Mouse (Mus musculus) mature B cell (primary cell): ENCODE results near the gene Klhl20.
"Not testable (repeated sequence)": the region's sequence is repeated elsewhere in the genome, so short reads cannot be mapped to it uniquely, and the experiment has no call there.

ENCODE experiments used
- in situ Hi-C: fragments of 300-500 bp; cut with MboI; formaldehyde crosslinking; loops from 2 replicates; pipeline ENCODE4 v1.14.3; 2019

Gene Klhl20

DNA sequence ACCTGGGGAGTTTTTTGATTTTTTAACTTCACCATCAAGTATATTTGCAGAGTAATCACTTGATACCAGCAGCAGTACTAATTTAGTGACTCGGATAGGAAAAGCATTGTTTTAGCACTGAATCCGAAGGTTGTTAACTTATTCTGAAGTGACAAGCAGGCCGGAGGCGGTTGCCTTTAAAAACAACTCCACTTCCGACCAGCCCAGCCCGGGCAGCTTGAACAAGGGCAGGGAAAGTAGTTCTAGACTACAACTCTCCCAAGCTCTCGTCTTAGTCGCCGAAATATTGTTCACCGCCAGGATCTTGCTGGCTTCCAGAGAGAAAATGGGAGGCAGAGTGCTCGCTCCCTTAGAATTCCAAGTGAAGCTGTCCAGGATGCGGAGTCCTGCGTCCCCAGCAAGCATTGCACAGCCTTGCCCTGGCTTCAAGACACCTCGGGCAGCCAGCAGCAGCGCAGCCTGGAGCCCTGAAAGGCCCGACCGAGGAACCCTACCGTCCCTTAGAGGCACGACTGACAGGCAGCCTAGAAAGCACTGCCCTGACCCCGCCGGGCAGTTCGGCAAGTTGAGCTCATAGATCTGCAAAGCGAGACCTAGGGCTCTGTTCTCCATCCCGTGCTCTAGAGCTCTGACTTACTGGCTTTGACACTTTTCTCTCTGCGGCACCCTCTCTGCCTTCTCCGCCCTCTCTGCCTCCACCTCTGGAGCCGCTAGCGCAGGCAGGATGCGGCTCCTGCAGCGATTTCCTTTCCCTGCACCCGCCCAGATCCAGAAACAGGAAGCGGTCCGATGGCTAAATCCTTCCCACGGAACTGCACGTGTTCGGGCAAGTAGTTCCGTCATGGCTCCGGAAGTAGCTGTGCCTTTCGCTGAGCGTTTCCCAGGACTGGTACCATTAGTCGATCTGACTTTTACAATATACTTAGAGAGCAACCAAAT lies at the start of gene Klhl20:
Gene Klhl20 (minus strand): TSS at position 786 of the 939 bp plus-strand sequence.
- in situ Hi-C loops: no loop called here

DNA sequence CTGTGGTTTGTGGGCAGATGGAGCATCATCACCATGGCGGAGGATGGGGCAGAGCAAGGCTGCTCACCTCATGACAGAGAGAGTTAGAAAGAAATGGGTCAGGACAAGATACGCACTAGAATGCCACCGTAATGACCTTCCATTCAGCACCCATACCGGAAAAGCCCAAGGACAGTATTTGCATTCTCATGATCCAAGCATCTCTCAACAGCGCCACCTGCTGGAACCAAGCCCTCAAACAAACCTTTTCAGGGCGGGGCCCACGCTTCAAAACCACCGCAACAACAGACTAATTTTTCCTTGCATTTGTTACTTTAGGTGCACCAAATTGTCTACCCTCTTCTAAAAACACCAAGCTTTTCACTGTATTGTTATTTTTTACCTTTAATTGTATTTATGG lies 49.4 kb upstream of the Klhl20 start:
- in situ Hi-C loops: no loop called here

DNA sequence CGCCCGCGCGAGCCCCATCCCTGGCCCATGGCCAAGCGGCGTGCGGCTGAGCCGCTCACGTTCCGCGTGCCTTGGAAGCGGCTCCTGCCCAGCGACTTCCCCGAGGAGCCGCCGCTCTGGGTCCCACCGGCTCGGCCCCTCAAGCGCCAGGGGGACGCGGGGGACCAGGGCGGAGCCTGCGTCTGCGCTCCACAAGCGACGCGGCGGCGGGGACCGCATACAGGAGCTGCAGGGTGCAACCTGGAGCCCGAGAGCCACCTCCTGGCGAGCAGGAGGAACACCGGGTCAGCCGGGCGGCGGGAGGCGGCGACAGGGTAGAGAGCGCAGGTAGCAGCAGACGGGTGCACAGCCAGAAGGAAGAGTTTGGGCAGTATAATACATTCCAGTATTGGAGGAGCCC lies 39.3 kb upstream of the Klhl20 start:
- in situ Hi-C loops: no loop called here

DNA sequence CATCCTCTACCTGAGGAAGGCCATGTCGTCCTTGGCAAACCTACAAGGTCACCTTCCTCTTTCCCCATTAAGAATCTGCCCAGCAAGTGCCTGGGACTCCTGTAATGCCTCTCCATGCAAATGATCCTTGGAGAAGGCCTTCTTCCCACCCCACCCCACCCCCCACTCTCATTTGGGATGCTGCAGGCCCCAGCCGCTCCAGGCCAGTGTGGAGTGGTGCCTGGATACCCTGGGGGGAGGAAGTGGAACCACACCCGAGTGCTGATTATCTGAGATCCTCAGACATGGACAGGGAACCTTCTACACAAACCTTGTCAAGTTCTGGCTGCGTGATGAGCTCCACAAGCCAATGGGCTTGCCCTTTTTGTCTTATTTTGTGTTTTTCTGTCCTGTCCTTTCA lies 29.0 kb upstream of the Klhl20 start:
- in situ Hi-C loops: no loop called here

DNA sequence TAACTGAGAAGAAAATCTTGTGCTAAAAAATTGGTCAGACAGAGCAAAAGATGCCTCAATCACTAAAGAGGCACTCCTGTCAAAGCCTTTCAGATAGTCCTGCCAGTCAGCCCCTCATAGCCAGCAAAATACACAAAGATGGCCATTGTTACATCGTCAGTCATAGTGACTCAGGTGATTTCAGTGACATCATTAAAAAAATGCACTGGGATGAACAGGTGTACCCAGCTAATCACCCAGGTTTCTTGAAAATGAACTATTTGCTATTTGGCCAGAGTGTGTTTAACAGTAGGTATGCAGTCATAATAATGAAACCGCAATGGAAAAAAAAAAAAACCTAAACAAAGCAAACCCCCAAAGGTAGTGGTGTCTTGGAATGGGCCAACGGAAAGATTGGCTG lies 27.9 kb upstream of the Klhl20 start, which contains the start of gene Tex50:
Gene Tex50 (minus strand): TSS at position 101 of the 400 bp plus-strand sequence.
- in situ Hi-C loops: no loop called here

DNA sequence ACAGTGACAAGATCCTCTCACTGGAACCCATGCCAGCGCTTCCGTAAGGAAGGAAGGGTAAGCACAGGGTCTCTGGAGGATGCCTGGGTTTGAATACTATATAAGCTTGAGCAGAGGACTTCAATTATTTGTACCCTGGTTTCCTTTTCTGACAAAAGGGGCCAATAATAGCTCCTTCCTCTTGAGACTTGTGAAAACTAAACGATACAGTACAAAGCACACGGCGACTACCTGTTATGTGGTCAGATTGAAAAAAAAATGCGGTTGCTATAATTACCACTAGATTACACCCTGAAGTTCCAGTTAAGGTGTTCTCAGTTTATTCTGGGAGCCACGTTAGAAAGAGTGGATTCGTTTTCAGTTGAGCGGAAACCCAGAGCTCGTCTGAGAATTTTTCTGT lies 25.2 kb upstream of the Klhl20 start:
- in situ Hi-C loops: no loop called here

DNA sequence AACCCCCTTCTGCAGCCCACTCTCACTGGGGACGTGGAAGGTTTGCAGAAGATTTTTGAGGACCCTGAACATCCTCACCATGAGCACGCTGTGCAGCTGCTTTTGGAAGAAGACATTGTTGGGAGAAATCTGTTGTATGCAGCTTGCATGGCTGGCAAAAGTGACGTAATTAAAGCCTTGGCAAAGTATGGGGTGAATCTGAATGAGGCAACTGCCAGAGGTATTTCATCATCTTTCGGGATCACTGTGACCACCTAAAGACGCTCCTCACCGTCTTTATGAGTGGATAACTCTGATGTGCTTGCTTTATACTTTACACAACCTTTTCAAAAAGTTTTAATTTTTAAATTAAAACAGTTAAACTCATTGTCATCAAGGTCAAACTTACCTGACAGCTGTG lies 19.8 kb upstream of the Klhl20 start:
- in situ Hi-C loops: no loop called here

DNA sequence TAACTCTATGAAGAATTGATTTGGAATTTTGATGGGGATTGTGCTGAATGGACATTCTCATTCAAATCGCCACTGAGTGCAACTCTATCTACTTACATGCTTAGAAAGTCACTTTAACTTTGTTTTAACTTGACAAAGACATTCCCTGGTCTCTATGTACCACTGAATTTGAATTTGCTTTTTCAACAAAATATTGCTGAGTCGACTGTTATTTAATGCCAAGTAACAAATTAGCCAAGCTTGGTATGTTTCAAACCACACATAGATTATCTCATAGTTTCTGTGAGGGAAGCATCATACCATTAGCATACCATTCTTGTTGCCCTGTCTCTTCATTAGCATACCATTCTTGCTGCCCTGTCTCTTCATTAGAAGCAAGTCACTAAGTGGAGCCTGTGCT lies 16.6 kb upstream of the Klhl20 start:
- in situ Hi-C loops: no loop called here

DNA sequence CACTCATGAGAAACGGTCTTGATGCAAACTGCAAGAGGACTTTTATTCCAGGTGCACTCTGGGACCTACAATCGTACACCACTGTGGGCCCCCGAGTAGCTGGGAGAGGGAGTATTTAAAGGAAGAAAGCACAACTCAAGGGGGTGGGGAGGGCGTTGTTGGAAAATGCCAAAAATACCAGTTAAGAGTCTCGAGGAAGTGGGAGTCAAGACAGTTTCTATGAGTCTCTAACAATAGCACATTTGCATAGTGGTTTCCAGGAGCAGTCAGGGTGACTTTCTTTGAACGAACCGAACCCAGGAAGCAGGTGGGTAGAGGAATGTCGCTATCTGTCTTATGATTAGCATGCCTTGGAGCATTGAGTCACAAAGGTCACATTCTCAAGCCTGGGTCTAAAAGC lies 14.3 kb upstream of the Klhl20 start:
- in situ Hi-C loops: not testable (repeated sequence)

DNA sequence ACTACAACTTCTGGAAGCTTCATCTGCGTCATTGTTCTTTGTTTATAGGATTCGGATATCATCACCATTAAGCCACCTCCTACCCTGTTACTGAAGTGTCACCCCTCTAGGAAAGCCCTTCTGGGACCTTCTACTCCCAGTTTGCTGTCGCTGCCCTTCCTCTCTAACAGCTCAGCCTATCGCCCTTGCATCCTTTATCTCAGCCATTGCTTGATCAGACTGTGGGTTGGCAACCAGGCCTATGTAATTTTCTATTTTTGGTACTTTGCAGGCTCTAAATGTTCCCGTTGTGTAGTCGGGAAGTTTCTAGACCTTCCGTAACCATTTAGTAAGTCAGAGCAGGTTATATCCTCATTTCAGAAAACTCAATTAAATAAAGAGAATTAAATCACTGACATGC lies 11.9 kb upstream of the Klhl20 start:
- in situ Hi-C loops: no loop called here

DNA sequence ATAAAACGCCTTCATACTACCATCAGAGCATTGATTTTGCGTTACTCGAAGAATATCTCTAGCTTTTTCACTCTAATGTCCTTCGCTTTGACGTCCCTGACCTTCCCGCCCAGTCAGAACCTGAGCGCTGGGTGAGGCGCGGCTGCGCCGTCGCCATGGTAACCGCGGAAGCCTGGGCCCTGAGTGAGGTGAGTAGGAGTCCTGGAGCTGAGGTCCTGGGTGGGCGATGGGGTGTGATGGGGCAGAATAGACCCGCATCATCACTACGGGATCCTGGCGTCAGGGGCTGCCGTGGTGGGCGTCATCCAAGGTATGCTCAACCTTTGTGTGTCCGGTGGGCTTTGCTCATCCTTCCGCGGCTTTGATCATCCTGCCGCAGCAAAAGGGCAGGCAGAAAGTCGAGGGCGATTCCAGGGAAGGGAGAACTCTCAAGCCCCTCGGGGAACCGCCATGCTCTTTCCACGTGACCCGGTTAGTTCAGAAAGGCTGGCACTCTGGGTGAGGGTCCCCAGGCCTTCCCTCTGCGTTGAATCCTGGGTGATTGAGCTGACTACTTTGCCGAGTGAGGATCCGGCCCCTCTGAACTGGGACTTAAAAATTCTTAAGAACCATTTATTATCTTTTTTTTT lies 11.3 kb upstream of the Klhl20 start, which contains the start of gene Ankrd45:
Gene Ankrd45 (plus strand): TSS at position 161 of the 629 bp plus-strand sequence.
- in situ Hi-C loops: no loop called here

DNA sequence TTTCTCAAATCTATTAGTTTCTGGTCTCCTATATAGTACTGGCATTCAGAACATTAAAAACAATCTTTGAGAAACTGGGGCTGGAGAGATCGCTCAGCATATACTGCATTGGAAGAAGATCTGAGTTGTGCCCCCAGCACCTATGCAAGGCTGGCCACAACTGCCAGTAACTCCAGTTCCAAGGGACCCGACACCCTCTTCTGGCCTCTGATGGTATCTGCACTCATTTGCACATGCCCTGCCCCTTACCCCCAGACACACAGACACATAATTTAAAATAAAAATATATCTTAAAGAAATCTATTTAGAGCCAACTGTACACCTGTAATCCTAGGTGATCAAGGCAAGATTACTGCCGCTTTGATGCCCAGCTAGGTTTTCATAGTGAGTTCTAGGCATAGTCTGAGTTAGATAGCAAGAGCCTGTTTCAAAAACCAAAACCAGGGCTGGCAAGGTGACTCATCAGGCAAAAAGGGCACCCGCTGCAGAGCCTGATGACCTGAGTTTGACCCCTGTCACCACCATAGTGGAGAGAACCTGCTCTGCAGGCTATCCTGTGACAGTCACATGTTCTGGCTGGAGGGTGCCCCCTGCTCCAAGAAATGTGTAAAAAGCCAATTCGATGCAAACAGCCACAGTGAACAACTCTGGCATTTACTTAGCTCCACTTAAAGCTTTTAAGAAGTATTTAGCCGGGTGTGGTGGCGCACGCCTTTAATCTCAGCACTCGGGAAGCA lies 8.9 kb upstream of the Klhl20 start:
- in situ Hi-C loops: no loop called here

DNA sequence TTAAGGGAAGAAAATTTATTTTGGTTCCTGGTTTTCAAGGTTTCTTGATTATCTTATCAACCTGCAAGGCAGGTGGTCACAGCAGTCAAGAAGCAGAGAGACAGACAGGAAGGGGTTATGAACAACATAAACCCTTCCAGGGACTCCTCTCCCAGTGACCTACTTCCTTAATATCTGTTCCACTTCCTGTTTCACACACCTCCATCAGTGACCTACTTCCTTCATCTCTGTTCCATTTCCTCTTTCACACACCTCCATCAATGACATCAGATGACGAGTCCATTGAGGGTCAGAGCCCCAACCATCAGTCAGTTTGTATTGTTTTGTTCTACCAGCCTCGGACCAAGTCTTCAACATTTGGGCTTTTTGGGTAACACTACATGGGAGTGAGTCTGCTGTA lies 8.2 kb upstream of the Klhl20 start:
- in situ Hi-C loops: no loop called here

DNA sequence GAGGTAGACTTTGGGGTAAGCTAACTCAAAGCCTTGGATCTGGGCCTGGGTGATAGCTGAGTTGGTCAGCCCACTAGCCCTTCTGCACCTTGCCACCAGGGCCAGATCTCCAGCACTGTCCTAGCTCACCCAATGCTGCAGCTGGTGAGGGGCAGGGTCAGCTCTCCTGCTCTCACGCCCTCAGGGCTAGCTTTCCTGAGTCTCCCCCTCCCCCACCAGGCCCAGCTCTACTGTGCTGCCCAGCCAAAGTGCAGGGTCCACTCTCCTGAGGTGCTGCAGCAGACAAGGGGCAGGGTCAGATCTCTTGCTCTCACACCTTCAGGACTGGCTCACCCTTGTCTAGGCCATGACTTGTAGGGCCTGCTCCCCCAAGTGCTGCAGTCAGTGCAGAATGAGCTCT lies 4.8 kb downstream of the Klhl20 start:
- in situ Hi-C loops: no loop called here

DNA sequence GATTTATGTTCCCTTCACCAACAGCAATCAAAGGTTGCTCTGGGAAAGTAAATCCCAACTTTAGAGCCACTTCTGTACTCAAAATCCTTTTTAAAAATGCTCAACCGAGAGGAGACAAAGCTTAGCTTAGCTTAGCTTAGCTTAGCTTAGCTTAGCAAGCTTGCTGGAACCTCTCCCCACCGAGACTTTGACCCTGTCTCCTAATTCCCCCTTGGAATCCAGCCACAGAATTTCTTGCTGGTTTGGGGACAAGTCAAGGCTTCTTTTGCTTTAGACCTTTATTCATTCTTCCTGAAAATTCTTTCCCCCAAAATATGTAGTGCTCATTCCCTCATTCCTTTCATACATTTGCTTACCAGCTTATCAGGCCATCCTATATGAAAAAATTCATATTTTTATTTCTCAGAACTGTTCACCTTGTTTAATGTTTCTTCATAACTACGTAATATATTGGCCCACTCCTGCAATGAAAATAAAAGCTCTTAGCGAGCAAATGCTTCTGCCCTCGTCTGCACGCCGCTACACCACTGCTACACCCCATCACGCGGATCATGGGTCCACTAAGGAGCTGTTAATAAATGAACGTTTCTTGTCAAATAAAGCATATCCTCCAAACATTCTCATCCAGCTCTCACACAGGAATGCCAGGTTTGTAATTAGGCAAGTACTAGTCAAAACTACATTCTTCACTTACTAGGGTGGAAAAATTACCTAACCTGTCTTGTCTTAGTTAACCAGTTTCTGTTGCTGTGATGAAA lies 8.5 kb downstream of the Klhl20 start:
- in situ Hi-C loops: no loop called here

DNA sequence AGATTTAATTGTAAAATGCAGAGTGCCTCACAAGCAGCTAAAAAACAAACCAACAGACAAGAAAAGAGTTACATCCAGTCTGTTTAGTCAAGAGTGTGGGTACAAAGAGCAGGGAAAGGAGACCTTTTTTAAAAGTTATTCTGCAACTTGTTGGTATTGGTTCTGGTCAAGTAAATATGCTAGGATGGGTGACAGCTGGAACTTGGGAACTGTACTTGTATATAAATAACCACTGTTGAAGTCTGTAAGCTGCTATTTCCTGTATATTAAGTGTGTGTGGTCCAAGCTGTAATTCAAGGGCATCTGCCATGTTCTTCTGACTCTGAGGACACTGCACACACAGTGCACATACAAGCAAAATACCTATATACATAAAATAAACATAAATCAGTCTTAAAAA lies 16.7 kb downstream of the Klhl20 start:
- in situ Hi-C loops: no loop called here

DNA sequence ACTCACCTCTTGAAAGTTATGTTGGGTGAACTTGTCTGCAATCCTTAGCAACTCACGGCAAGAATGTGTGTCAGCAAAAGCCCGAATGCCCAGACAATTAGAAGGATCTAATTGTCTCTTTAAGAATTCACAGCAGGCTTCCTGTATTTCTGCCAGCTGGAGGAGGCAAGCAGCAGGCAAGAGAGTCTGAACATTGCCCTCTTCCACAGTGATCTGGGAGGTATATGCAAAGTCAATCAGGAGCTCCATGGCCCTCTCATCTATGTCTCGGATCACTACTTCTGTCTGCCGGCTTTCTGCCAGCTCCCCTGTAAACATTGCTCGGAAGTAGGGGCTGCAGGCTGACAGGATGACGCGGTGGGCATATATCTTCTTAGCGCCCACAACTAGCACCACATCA lies 22.1 kb downstream of the Klhl20 start:
- in situ Hi-C loops: no loop called here

DNA sequence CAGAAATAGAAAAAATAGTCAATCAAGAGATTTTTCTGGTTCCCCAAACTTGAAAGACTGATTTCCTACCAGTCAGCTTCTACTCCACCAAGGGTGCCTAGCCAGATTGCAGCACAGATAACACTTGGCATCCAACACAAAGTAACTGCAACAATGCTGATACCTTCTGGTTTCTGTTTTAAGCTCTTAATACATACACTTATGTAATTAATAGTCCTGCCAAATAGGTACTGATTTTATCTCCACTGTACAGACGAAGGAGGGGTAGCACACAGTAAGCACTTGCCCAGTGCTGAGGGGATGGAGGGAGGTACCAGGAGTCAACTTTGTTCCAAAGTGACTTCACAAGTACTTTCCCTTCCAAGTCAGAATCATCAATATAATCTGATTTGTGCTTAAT lies 27.5 kb downstream of the Klhl20 start:
- in situ Hi-C loops: no loop called here

DNA sequence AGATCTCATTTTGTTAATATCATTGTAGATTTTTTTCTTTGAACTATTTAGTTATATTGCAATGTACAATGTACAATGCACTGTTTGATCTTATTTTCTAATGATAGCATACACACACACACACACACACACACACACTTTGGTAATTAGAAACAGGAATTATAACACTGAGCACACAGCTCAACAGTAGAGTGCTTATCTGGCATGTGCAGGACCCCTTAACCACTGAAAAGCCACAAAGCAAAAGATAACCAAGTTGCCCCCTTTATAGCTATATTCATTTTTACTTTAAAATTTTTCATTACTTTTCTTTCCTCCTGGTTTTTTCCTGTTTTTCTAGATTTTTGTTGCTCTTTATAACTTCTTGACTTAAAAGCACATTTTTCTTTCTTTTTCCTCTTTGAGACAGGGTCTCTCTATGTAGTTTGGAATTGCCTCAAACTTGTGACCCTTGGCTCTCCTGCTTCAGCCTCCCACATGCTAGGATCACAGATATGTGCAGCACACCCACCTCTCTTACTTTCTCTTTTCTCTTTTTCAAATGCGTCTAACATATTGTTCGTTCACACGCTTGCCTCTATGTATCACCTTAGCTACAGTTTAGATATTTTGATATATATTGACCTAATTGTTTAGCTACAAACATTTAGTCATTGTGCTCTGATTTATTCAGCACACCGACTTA lies 31.4 kb downstream of the Klhl20 start:
- in situ Hi-C loops: no loop called here

DNA sequence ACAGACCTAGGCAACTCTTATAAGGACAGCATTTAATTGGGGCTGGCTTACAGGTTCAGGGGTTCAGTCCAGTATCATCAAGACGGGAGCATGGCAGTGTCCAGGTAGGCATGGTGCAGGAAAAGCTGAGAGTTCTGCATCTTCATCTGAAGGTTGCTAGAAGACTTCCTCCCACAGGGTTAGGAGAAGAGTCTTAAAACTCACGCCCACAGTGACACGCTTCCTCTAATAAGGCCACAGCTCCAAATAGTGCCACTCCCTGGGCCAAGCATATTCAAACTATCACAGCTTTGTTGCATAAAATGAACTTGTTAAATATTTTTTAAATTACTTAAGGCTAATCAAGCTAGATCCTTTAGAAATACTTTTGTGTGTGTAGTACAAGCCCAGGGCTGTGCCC lies 54.1 kb downstream of the Klhl20 start:
- in situ Hi-C loops: no loop called here

DNA sequence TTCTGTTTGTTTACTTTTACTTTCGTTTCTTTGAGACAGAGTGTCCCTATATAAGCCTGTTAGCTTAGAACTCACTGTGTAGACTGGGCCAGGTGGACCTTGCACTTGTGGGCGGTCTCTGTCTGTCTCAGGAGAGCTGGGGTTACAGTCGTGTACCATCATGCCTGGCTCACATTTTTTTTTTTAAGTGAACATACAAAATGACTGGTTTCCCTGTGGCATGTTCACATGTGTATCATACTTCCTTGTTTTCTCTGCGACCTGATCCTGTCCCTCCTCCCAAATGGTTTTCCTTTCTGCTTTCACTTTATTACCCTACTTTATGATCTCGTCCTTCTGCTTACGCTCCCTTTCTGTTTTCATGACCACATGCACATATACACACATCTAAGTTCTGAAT lies 55.1 kb downstream of the Klhl20 start:
- in situ Hi-C loops: no loop called here
